Mouse (Mus musculus): Measurements from ENCODE around the gene Slc25a44. TPM values are rescaled to one million over a fixed set of nuclear protein-coding genes. Genes with fewer than 3 reads are reported as not detected.

Slc25a44 gene
- 10.3 and 11.1 TPM in 2 replicates for total RNA-seq (2015)
- 16.2 and 17.9 TPM in 2 replicates for total RNA-seq (2017)

GRCm38 (mm10) chr3:88424605-88425329, at the start of gene Slc25a44:
Slc25a44 (minus strand) TSS chr3:88425139.
- peak; percentile 88 for ATAC-seq (replicated peaks; ENCODE audit: poor library complexity)

GRCm38 (mm10) chr3:88473571-88473970, 48.6 kb upstream of the Slc25a44 start:
- ATAC-seq (replicated peaks; ENCODE audit: poor library complexity): no peak

- no peak for ATAC-seq (replicated peaks; ENCODE audit: poor library complexity)
These were observed 48.1 kb upstream of the Slc25a44 start for GRCm38 (mm10) chr3:88473020-88473419.

DNA sequence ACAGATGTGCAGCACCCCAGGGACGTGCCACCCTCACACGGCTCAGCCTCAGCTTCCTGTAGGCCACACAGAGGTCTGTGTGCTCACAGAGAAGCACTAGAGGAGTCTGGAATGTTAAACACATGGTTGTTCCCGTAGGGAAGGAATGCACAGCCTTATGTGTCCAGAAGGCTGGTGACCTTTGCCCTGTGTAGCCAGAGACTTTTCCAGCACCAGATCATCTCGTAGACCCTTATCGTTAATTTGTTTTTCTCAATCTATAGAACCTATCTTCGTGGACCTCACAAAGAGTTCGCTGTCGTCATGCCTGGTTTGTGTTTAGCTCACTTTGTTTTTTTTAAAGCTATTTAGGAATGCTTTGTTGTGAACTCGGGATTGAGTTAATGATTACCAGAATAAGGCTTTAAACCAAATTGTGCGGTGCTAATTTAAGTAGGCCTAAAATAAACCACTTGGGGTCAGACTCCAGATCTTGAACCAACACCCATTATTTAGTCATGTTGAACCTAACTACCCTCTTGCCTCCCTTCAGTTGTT, 46.1 kb upstream of the Slc25a44 start:
- no peak for ATAC-seq (replicated peaks; ENCODE audit: poor library complexity)

DNA sequence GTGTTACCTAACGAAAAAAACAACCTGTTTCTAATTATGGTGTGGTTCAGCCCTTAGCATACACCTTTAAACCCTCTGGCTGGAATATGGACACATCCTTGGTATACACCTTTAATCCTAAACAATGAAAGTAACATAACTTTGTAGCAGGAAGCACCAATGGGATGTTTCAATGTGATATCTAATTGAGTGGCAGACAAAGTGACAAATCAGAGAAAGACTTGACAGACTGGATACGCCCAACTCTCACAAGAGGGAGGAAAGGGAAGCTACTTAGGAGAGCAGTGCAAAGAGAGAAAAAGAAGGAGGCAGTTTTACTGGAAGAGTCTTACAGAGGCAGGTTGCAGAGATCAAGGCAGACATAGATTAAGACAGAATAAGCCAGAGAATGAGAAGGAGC, 44.5 kb upstream of the Slc25a44 start:
- ATAC-seq (replicated peaks; ENCODE audit: poor library complexity): no peak

DNA sequence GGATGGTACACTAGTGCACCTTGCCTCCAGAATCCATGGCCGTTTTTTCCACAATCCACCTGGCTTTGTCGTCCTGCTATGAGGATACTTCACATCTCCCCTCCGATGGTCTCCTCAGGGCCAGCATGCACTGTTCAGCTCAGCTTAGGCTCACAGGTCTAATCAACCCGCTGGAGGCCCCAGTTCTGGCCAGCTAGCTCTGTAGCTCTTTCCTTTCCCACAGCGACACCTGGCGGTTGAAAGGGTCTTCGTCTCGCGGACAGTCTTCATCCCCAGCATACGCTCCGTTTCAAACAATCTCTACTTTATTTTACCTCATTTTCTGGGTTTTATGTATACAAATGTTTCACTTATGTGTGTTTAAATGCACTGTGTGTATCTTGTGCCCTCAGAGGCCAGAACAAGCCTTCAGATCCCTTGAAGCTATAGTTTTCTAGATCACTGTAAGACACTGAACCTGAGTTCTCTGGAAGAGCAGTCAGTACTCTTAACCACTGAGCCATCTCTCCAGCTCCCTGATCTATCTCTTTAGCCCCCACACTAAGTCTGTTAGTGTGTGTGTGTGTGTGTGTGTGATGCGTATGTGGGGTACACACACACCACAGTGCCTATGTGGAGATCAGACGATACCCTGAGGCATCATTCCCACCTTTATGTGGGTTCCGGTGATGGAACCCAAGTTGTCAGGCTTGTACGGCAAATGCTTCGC, 42.3 kb upstream of the Slc25a44 start:
- ATAC-seq (replicated peaks; ENCODE audit: poor library complexity): peak; percentile 94

- ATAC-seq (replicated peaks; ENCODE audit: poor library complexity): peak; percentile 48
These were observed 40.2 kb upstream of the Slc25a44 start for GRCm38 (mm10) chr3:88465127-88465526.

GRCm38 (mm10) chr3:88464425-88464824, 39.5 kb upstream of the Slc25a44 start:
- ATAC-seq (replicated peaks; ENCODE audit: poor library complexity): peak; percentile 38

DNA sequence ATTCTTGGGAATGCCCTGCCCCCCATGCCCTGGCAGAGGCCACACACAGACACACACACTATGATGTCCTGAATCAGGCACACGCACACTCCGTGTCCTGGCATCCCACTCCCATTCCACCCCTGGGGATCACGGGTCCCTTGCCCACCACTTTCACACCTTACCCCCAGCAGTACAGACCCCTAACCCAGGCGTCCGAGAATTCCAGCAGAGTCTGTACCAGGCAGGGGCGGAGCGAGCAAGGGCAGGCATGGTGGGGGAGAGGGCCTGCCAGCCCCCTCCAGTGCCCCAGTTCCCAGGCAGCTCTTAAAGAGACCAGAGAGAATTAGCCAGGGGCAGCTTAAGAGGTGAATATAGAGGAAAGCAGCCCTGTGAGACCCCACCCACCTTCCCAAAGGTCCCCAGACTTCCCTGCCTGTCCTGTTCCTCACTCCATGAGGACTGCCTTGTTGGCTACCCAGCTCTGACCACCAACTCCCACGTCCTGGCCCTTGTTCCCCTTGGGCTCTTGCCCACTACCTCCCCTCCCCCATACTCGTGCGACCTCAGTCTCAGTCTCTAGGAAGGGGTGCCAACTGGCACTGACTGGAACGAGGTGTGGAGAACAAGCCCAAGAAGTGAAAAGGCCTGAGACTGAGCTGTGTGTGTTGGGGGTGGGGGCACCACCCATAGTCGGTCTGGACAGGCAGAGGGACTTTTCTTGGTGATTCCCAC, 36.2 kb upstream of the Slc25a44 start, which contains the start of gene Sema4a:
Gene Sema4a, minus strand, starts transcription at position 200 of the 714 bp plus-strand sequence.
- ATAC-seq (replicated peaks; ENCODE audit: poor library complexity): no peak

DNA sequence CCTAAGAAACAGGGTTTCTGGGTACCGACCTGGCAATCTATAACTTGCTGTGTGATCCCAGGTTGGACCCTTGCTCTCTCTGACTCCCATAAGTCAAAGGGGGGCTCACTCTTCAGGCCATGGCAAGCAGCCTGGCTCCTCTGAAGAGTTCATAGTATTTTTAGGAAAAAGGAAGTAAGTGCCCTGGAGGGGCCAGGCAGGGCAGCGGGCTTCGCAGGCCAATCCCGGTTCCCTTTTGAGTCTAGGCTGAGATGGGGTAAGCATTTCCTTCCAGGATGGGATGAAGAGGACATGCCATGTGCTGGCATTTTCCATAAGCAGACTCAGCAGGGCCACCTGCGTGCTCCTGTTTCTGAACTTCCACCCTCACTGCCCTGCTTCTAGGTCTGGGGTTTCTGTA, 35.1 kb upstream of the Slc25a44 start:
- peak; percentile 43; the same call in 1 of the 2 replicates for ATAC-seq (replicated peaks; ENCODE audit: poor library complexity)

GRCm38 (mm10) chr3:88458778-88459219, 33.9 kb upstream of the Slc25a44 start:
- no peak for ATAC-seq (replicated peaks; ENCODE audit: poor library complexity)

DNA sequence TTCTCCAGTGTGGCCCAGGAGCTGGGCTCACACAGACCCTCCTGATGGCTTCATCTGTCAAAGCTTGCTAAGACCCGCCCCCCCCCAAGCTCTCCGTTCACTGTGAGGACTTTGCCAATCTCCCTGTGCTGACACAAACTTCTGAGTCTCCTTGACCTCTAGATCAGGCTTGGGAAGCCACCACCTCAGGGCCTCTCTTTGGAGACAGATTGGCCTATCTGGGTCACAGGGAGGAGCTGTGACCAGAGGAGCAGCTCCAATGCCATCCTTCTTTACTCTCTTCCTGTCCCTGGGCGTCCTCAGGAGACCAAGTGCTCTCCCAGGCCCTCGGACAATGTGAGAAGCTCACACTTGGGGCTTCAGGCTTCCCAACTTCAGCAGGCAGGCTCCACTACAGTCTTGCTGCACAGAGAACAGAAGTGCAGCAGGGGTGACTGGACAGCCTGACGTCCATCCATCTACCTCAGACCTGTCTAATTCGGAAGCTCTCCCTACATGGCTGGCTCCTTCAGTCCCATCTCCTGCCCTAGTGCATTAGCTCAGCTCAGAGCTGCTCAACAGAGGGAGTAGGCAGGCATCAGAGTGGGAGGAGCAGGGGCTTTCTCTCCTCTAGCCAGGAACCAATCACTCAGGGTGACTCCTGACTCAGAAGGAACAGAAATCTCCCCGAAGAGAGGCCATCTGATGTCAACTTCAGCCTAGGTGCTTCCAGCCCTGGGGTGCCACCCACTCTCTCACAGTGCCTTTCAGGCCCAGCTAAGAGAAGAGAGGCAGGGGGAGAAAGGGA, 32.0 kb upstream of the Slc25a44 start:
- ATAC-seq (replicated peaks; ENCODE audit: poor library complexity): no peak

DNA sequence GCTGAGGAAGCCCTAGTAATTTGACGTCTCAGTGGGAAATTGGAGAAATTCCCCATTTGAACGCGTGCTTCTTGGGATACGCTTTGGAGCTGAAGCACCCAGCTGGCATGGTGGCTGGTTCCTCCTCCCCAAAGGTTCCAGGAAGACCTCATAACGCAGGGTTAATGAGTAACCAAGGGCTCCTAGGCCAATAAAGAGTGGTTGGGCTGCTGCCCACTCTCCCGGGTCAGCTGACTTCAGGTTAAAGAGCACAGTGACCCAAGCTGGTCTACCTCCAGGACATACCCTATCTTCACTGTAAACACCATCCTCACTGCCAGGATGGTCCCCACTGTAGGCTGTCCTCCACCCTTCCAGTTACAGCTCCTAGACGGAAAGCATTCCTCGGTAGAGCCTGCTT, 31.4 kb upstream of the Slc25a44 start:
- no peak for ATAC-seq (replicated peaks; ENCODE audit: poor library complexity)

GRCm38 (mm10) chr3:88455588-88456264, 30.8 kb upstream of the Slc25a44 start:
- peak; percentile 29 for ATAC-seq (replicated peaks; ENCODE audit: poor library complexity)

DNA sequence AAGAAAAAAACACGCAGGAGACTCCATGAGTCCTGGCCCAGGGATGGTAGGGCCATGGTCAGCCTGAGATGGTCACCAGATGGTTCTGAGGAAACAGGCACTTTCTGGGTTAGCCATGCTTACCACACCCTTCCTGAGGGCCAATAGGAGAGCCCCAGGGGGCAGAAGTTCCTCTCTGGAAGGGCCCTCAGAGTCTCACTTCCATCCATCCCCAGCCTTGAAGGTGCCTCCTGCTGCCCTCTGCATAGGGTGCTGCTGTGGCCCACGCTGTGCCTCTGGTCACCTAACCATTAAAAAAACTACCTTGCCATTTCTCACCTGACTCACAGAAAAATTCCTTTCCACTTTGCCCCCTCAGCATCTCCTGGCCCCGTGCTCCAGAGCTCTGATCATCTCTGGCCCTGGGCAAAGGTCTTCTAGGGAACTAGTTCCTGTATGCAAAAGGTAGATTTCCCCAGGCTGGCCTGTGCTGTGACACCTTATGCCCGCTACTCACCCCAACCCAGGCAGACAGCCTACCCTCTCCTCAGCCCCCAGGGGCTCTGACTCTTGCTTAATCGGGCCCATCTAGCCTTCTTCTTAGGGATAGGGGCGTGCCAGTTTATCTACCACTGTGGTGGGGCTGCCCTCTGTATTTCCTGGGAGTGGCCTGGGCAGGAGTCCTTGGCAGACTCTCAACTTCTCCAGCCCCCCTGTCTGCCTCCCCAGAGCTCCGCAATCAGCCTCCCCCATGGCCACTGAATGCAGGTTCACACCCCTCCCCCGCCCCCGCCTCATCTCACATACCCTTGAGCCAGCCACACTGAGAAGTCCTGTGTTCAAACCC, 30.0 kb upstream of the Slc25a44 start:
- ATAC-seq (replicated peaks; ENCODE audit: poor library complexity): peak; percentile 45

DNA sequence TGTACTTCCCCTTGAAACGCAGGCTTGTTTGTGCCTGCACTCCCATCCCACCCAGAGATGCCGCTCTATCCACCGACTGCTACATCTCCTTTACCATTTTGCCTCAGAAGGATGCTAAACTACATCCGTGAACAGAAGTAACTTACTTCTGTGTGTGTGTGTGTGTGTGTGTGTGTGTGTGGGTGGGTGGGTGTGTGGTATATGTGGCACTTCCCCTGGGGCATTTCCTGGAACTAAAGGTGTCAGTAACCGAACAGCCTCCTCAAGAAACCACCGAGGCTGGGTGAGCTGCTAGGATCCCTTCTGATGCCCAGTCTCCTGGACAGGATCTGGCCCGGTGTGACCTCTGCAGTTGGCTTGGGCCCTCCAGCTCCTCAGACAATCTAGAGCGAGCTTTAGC, 29.0 kb upstream of the Slc25a44 start:
- ATAC-seq (replicated peaks; ENCODE audit: poor library complexity): 0 out of 2 replicates have a peak, but pooled peaks have one; percentile 3

- ATAC-seq (replicated peaks; ENCODE audit: poor library complexity): no peak
These were observed 28.4 kb upstream of the Slc25a44 start for GRCm38 (mm10) chr3:88453369-88453768.

GRCm38 (mm10) chr3:88452716-88453115, 27.8 kb upstream of the Slc25a44 start:
- ATAC-seq (replicated peaks; ENCODE audit: poor library complexity): no peak

- ATAC-seq (replicated peaks; ENCODE audit: poor library complexity): no peak
These were observed 27.3 kb upstream of the Slc25a44 start for GRCm38 (mm10) chr3:88452246-88452645.

Measured in megakaryocyte progenitor cell, adult 5-6 weeks (primary cell).